Mouse (Mus musculus): ENCODE data around the gene Acot4. TPM values are rescaled to one million over a fixed set of nuclear protein-coding genes. Genes with fewer than 3 reads are reported as not detected.
"Not testable (repeated sequence)": the region's sequence is repeated elsewhere in the genome, so short reads cannot be mapped to it uniquely, and the experiment has no call there.

Gene Acot4
- polyA plus RNA-seq, 1 experiment from 2014 or later = 0.11 TPM

GRCm38 (mm10) chr12:84071696-84072095 is 33.5 kb downstream of the Acot4 start:
- Histone ChIP-seq H3K4me1 (ENCODE audit: insufficient read depth) (no peaks in the 10 kb centered on the region), H3K9me3 (ENCODE audit: low read depth, low read length) (no peaks in the 10 kb centered on the region), H3K27ac (ENCODE audit: low read depth) (no peak overlapping the region), H3K4me3 (ENCODE audit: low read depth, low read length) (no peak overlapping the region), H3K4me2 (no peak overlapping the region), H3K27me3 (ENCODE audit: insufficient read depth, low read length) (peaks cover 13% of the 10 kb centered on the region), H3K9ac (no peak overlapping the region), H3K36me3 (ENCODE audit: insufficient read depth) (no peaks in the 10 kb centered on the region)
- 88% methylated on average over 2 of the region's 2 CpGs for WGBS
- TF ChIP-seq CTCF (IDR thresholded peaks at IDR 0.05; ENCODE audit: low read depth) = no peak
- ATAC-seq (ENCODE audit: insufficient read depth) (no peak), DNase-seq (no peak)

DNA sequence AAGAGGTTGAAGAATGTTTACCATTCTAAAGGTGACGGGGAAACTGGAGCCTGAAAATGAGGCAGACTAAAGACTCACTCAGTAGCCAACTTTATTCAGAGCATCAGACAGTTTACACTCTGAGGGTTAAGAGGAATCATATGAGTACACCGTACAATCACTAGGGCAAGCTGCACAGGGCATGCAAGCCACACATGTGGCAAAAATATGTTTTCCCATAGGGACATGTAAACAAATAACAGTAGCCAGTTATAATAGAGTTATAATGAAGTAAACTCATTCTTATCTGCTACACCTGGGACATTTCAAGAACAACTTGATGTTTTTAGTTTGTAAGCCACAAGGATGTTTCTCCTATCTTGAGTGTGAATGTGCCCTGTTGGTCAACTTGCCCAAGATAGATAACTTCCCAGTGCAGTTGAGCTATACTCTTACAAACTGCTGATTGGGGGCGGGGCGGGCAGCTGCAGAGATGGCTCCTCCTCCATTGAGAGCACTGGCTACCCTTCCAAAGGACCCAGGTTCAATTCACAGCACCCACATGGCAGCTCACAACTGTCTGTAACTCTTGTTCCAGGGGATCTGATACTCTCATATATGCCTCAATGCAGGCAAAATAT is 39.3 kb downstream of the Acot4 start:
- Histone ChIP-seq H3K4me1 (ENCODE audit: insufficient read depth) (no peaks in the 10 kb centered on the region), H3K9me3 (ENCODE audit: low read depth, low read length) (no peaks in the 10 kb centered on the region), H3K4me2 (no peak overlapping the region), H3K27ac (ENCODE audit: low read depth) (no peak overlapping the region), H3K36me3 (ENCODE audit: insufficient read depth) (no peaks in the 10 kb centered on the region), H3K9ac (no peak overlapping the region), H3K4me3 (ENCODE audit: low read depth, low read length) (no peak overlapping the region), H3K27me3 (ENCODE audit: insufficient read depth, low read length) (no peaks in the 10 kb centered on the region)
- DNase-seq (no peak), ATAC-seq (ENCODE audit: insufficient read depth) (no peak)
- no peak for TF ChIP-seq CTCF (IDR thresholded peaks at IDR 0.05; ENCODE audit: low read depth)
- 72% methylated on average over 4 of the region's 4 CpGs for WGBS

DNA sequence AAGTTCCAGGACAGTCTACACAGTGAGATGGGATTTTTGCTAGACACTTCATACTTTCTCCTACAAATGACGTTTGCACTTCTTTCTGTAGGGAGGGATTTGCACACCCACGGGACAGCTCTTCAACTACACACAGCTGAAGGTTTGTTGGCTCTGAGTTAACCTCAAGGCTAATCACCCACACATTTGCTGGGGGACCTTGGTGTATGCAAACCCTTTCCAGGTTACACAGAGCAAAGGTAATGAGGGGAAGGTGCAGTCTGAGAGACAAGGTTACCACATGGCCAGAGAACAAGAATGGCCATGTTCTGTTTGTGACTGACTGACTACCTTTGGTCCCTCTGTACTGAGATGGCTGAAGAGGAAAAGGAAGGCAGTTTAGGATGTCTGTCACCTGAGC is 45.7 kb downstream of the Acot4 start:
- no peaks in the 10 kb centered on the region; the same call in 1 of the 2 replicates for H3K9me3 ChIP-seq (ENCODE audit: low read depth, low read length)
- WGBS = 72% methylated on average over 2 of the region's 2 CpGs
- H3K4me2 ChIP-seq = no peak overlapping the region
- DNase-seq (no peak), ATAC-seq (ENCODE audit: insufficient read depth) (no peak)
- no peaks in the 10 kb centered on the region for H3K4me1 ChIP-seq (ENCODE audit: insufficient read depth)
- no peak for TF ChIP-seq CTCF (IDR thresholded peaks at IDR 0.05; ENCODE audit: low read depth)
- H3K9ac ChIP-seq = no peak overlapping the region
- no peak overlapping the region for H3K27ac ChIP-seq (ENCODE audit: low read depth)
- no peaks in the 10 kb centered on the region for H3K36me3 ChIP-seq (ENCODE audit: insufficient read depth)
- H3K4me3 ChIP-seq (ENCODE audit: low read depth, low read length) = no peak overlapping the region
- H3K27me3 ChIP-seq (ENCODE audit: insufficient read depth, low read length) = no peaks in the 10 kb centered on the region

- H3K4me1 ChIP-seq (ENCODE audit: insufficient read depth) = no peaks in the 10 kb centered on the region
- no peak for DNase-seq
- no peaks in the 10 kb centered on the region for H3K27me3 ChIP-seq (ENCODE audit: insufficient read depth, low read length)
- no peak overlapping the region for H3K4me2 ChIP-seq
- no peaks in the 10 kb centered on the region; the same call in 1 of the 2 replicates for H3K9me3 ChIP-seq (ENCODE audit: low read depth, low read length)
- ATAC-seq (ENCODE audit: insufficient read depth) = no peak
- WGBS = 69% methylated on average over 4 of the region's 4 CpGs
- no peaks in the 10 kb centered on the region for H3K36me3 ChIP-seq (ENCODE audit: insufficient read depth)
- H3K4me3 ChIP-seq (ENCODE audit: low read depth, low read length) = no peak overlapping the region
- H3K27ac ChIP-seq (ENCODE audit: low read depth) = no peak overlapping the region
- H3K9ac ChIP-seq = no peak overlapping the region
- TF ChIP-seq CTCF (IDR thresholded peaks at IDR 0.05; ENCODE audit: low read depth) = no peak
These were observed 46.4 kb downstream of the Acot4 start for GRCm38 (mm10) chr12:84084581-84084980.

DNA sequence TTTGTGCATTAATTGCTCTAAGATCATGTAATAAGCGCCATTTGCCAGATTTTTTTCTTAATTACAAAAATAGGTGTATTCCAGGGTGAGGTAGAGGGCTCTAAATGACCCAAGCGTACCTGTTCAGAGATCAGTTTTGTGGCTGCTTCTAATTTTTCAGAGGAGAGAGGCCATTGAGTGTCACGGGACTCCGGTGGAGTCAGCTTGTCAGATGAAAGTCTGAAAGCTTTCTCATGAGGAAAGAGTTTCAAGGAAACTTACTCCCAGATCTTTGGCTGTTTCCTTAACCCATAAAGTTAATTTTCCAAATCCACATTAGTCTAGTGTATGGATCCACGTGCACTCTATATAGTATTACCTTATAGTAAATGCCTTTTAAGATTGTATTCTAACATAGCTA is 56.5 kb downstream of the Acot4 start:
- not testable (repeated sequence) for H3K27ac ChIP-seq (ENCODE audit: low read depth); ATAC-seq (ENCODE audit: insufficient read depth); H3K27me3 ChIP-seq (ENCODE audit: insufficient read depth, low read length); H3K4me1 ChIP-seq (ENCODE audit: insufficient read depth); H3K36me3 ChIP-seq (ENCODE audit: insufficient read depth); DNase-seq; H3K4me2 ChIP-seq; H3K9me3 ChIP-seq (ENCODE audit: low read depth, low read length); H3K9ac ChIP-seq; H3K4me3 ChIP-seq (ENCODE audit: low read depth, low read length)
- WGBS = 86% methylated on average over 5 of the region's 5 CpGs

Other genes starting within 250 kb of the Acot4 start
- 36.0 and 38.3 TPM in 2 replicates for gene Numb, start 116.4 kb upstream of the Acot4 start, polyA plus RNA-seq (2014; fragmentation: Nextera tagmentation; extraction: Ambion mirVana)
- 18.6 and 20.1 TPM in 2 replicates for gene Riox1, start 87.8 kb upstream of the Acot4 start, polyA plus RNA-seq (2014; fragmentation: Nextera tagmentation; extraction: Ambion mirVana)
- not detected in 2 replicates for gene Heatr4, start 53.5 kb upstream of the Acot4 start, polyA plus RNA-seq (2014; fragmentation: Nextera tagmentation; extraction: Ambion mirVana)
- gene Acot2, start 50.5 kb upstream of the Acot4 start, polyA plus RNA-seq (2014; fragmentation: Nextera tagmentation; extraction: Ambion mirVana) = 30.3 and 31.3 TPM in 2 replicates
- 92.9 and 98.2 TPM in 2 replicates for gene Acot1, start 28.9 kb upstream of the Acot4 start, polyA plus RNA-seq (2014; fragmentation: Nextera tagmentation; extraction: Ambion mirVana)
- gene Gm49366, start 556 bp downstream of the Acot4 start, polyA plus RNA-seq (2014; fragmentation: Nextera tagmentation; extraction: Ambion mirVana) = not detected in 2 replicates
- 0.14 and 0.18 TPM in 2 replicates for gene Acot3, start 13.8 kb downstream of the Acot4 start, polyA plus RNA-seq (2014; fragmentation: Nextera tagmentation; extraction: Ambion mirVana)
- gene Acot5, start 30.9 kb downstream of the Acot4 start, polyA plus RNA-seq (2014; fragmentation: Nextera tagmentation; extraction: Ambion mirVana) = not detected in 2 replicates
- 1.8 and 2.3 TPM in 2 replicates for gene Acot6, start 62.3 kb downstream of the Acot4 start, polyA plus RNA-seq (2014; fragmentation: Nextera tagmentation; extraction: Ambion mirVana)
- gene Dnal1, start 76.0 kb downstream of the Acot4 start, polyA plus RNA-seq (2014; fragmentation: Nextera tagmentation; extraction: Ambion mirVana) = 4.1 and 5.2 TPM in 2 replicates
- 0.68 and 0.79 TPM in 2 replicates for gene Pnma1, start 110.1 kb downstream of the Acot4 start, polyA plus RNA-seq (2014; fragmentation: Nextera tagmentation; extraction: Ambion mirVana)
- gene Elmsan1, start 180.5 kb downstream of the Acot4 start, polyA plus RNA-seq (2014; fragmentation: Nextera tagmentation; extraction: Ambion mirVana) = 11.3 and 12.3 TPM in 2 replicates
- gene Ptgr2, start 246.9 kb downstream of the Acot4 start, polyA plus RNA-seq (2014; fragmentation: Nextera tagmentation; extraction: Ambion mirVana) = 17.2 and 19.6 TPM in 2 replicates

Data from lung, embryonic 14.5 days (tissue).